Mouse (Mus musculus) MEL (cell line): ENCODE data around the gene Nlrp1b. TPM values are rescaled to one million over a fixed set of nuclear protein-coding genes. Genes with fewer than 3 reads are reported as not detected.

Experiments used
- DNase-seq: peaks from one replicate; pipeline ENCODE4 v3.0.0; 2011; ENCODE audit warnings: low read depth, low spot score
- H3K27ac ChIP-seq: 2 replicates; pipeline ENCODE4 v1.5.1; 2012; ENCODE audit warnings: low read depth, mild to moderate bottlenecking, control low read depth, low read length, moderate library complexity; ENCODE audit not compliant: control insufficient read depth
- H3K27me3 ChIP-seq, 2 experiments: fragments of 150-350 bp in 1 of 2; sonication (generic) in 1 of 2; 2 replicates each; pipeline ENCODE4 v1.6.1; 2012; ENCODE audit warnings: low read length in 2 of 2, mild to moderate bottlenecking in 2 of 2, improper control_type of control experiment in 1 of 2, moderate library complexity in 1 of 2; ENCODE audit not compliant: insufficient read depth in 2 of 2, control insufficient read depth in 1 of 2
- H3K36me3 ChIP-seq, 2 experiments: 2 replicates each; pipeline ENCODE4 v1.6.1; 2012 to 2014; ENCODE audit warnings: low read length in 2 of 2, improper control_type of control experiment in 1 of 2, inconsistent platforms in 1 of 2, mild to moderate bottlenecking in 1 of 2; ENCODE audit not compliant: insufficient read depth in 2 of 2, control insufficient read depth in 1 of 2
- H3K4me1 ChIP-seq, 2 experiments: fragments of 150-350 bp in 1 of 2; sonication (generic) in 1 of 2; 2 replicates each; pipeline ENCODE4 v1.6.1; 2012; ENCODE audit warnings: low read length in 2 of 2, improper control_type of control experiment in 1 of 2, mild to moderate bottlenecking in 1 of 2; ENCODE audit not compliant: insufficient read depth in 2 of 2, control insufficient read depth in 1 of 2
- H3K4me3 ChIP-seq, 2 experiments: fragments of 150-350 bp in 1 of 2; sonication (generic) in 1 of 2; 2 replicates each; pipeline ENCODE4 v1.5.1; 2012; ENCODE audit warnings: low read depth in 2 of 2, low read length in 2 of 2, mild to moderate bottlenecking in 2 of 2, moderate library complexity in 2 of 2, control low read depth in 1 of 2, improper control_type of control experiment in 1 of 2; ENCODE audit not compliant: control insufficient read depth in 1 of 2, insufficient read depth in 1 of 2
- H3K79me2 ChIP-seq: 2 replicates; pipeline ENCODE4 v1.6.1; 2012; ENCODE audit warnings: mild to moderate bottlenecking, low read length, moderate library complexity; ENCODE audit not compliant: control insufficient read depth, poor library complexity, insufficient read depth
- H3K9ac ChIP-seq: 2 replicates; pipeline ENCODE4 v1.6.1; 2012; ENCODE audit warnings: low read depth, mild to moderate bottlenecking, control low read depth, low read length, moderate library complexity; ENCODE audit not compliant: control insufficient read depth, poor library complexity, severe bottlenecking
- H3K9me3 ChIP-seq: fragments of 150-350 bp; sonication (generic); replicated peaks from 2 replicates; pipeline ENCODE4 v1.6.1; 2012; ENCODE audit warnings: mild to moderate bottlenecking, low read length, improper control_type of control experiment, moderate library complexity; ENCODE audit not compliant: insufficient read depth
- CHD1 ChIP-seq: IDR thresholded peaks from 2 replicates; pipeline ENCODE4 v1.6.1; 2012; ENCODE audit warnings: low read depth, mild to moderate bottlenecking, inconsistent platforms, low read length, improper control_type of control experiment
- E2F4 ChIP-seq: IDR thresholded peaks from 2 replicates; pipeline ENCODE4 v1.6.1; 2011; ENCODE audit warnings: low read depth, low read length, improper control_type of control experiment, borderline replicate concordance
- GABPA ChIP-seq: IDR thresholded peaks from 2 replicates; pipeline ENCODE4 v1.6.1; 2012; ENCODE audit warnings: low read depth, mild to moderate bottlenecking, inconsistent platforms, low read length, improper control_type of control experiment, moderate library complexity
- GATA1 ChIP-seq: IDR thresholded peaks from 2 replicates; pipeline ENCODE4 v1.6.1; 2011; ENCODE audit warnings: low read depth, low read length, improper control_type of control experiment
- HCFC1 ChIP-seq: IDR thresholded peaks from 2 replicates; pipeline ENCODE4 v1.6.1; 2012; ENCODE audit warnings: low read depth, mild to moderate bottlenecking, inconsistent platforms, low read length, improper control_type of control experiment, moderate library complexity
- KAT2A ChIP-seq: conservative IDR thresholded peaks from 2 replicates; pipeline ENCODE4 v1.6.1; 2012; ENCODE audit warnings: low read depth, low read length, improper control_type of control experiment, inconsistent platforms
- MAX ChIP-seq: IDR thresholded peaks from 2 replicates; pipeline ENCODE4 v1.6.1; 2011; ENCODE audit warnings: low read length, improper control_type of control experiment
- MEF2A ChIP-seq: IDR thresholded peaks from 2 replicates; pipeline ENCODE4 v1.6.1; 2014; ENCODE audit warnings: low read depth, mild to moderate bottlenecking, inconsistent platforms, low read length, improper control_type of control experiment; ENCODE audit not compliant: poor library complexity, insufficient replicate concordance, severe bottlenecking; ENCODE audit errors: extremely low read depth
- MXI1 ChIP-seq: IDR thresholded peaks from 2 replicates; pipeline ENCODE4 v1.6.1; 2011; ENCODE audit warnings: mild to moderate bottlenecking, low read depth, low read length, improper control_type of control experiment
- MYB ChIP-seq: IDR thresholded peaks from 2 replicates; pipeline ENCODE4 v1.6.1; 2011; ENCODE audit warnings: mild to moderate bottlenecking, low read depth, low read length, improper control_type of control experiment
- MYC ChIP-seq: IDR thresholded peaks from 2 replicates; pipeline ENCODE4 v1.6.1; 2011; ENCODE audit warnings: low read depth, mild to moderate bottlenecking, low read length, improper control_type of control experiment, moderate library complexity
- NRF1 ChIP-seq: IDR thresholded peaks from 2 replicates; pipeline ENCODE4 v1.6.1; 2014; ENCODE audit warnings: low read depth, mild to moderate bottlenecking, inconsistent platforms, low read length, improper control_type of control experiment, moderate library complexity; ENCODE audit not compliant: poor library complexity, insufficient read depth, severe bottlenecking
- POLR2A ChIP-seq, 2 experiments: IDR thresholded peaks; 2 replicates each; pipeline ENCODE4 v1.6.1; 2011 to 2012; ENCODE audit warnings: low read length in 2 of 2, mild to moderate bottlenecking in 2 of 2, control low read depth in 1 of 2, improper control_type of control experiment in 1 of 2, low read depth in 1 of 2, moderate library complexity in 1 of 2; ENCODE audit not compliant: control insufficient read depth in 1 of 2, insufficient read depth in 1 of 2, poor library complexity in 1 of 2
- POLR2AphosphoS2 ChIP-seq: IDR thresholded peaks from 2 replicates; pipeline ENCODE4 v1.6.1; 2011; ENCODE audit warnings: low read length, improper control_type of control experiment
- RCOR1 ChIP-seq: IDR thresholded peaks from 2 replicates; pipeline ENCODE4 v1.6.1; 2012; ENCODE audit warnings: low read depth, mild to moderate bottlenecking, inconsistent platforms, low read length, improper control_type of control experiment
- SMC3 ChIP-seq: IDR thresholded peaks from 2 replicates; pipeline ENCODE4 v1.6.1; 2011; ENCODE audit warnings: low read depth, low read length, improper control_type of control experiment
- TAL1 ChIP-seq: IDR thresholded peaks from 2 replicates; pipeline ENCODE4 v1.6.1; 2012; ENCODE audit warnings: mild to moderate bottlenecking, inconsistent platforms, low read length, moderate library complexity, mixed read lengths
- TBP ChIP-seq: IDR thresholded peaks from 2 replicates; pipeline ENCODE4 v1.8.0; 2011; ENCODE audit warnings: low read depth, low read length, improper control_type of control experiment
- UBTF ChIP-seq: IDR thresholded peaks from 2 replicates; pipeline ENCODE4 v1.6.1; 2012; ENCODE audit warnings: low read depth, mild to moderate bottlenecking, inconsistent platforms, low read length, improper control_type of control experiment, moderate library complexity, borderline replicate concordance; ENCODE audit not compliant: insufficient read depth
- USF1 ChIP-seq: IDR thresholded peaks from 2 replicates; pipeline ENCODE4 v1.6.1; 2014; ENCODE audit warnings: low read depth, mild to moderate bottlenecking, inconsistent platforms, low read length, improper control_type of control experiment, moderate library complexity
- USF2 ChIP-seq, 2 experiments: IDR thresholded peaks; 2 replicates each; pipeline ENCODE4 v1.6.1; 2011 to 2012; ENCODE audit warnings: improper control_type of control experiment in 2 of 2, low read length in 2 of 2, borderline replicate concordance in 1 of 2, inconsistent platforms in 1 of 2, low read depth in 1 of 2, mild to moderate bottlenecking in 1 of 2; ENCODE audit not compliant: insufficient read depth in 1 of 2
- ZC3H11A ChIP-seq: IDR thresholded peaks from 2 replicates; pipeline ENCODE4 v1.6.1; 2012; ENCODE audit warnings: low read depth, mild to moderate bottlenecking, inconsistent platforms, low read length, improper control_type of control experiment
- ZMIZ1 ChIP-seq: IDR thresholded peaks from 2 replicates; pipeline ENCODE4 v1.6.1; 2012; ENCODE audit warnings: low read depth, mild to moderate bottlenecking, inconsistent platforms, low read length, improper control_type of control experiment, moderate library complexity
- polyA plus RNA-seq, 2 experiments: library from polyadenylated mRNA; stranded (reverse) in 1 of 2; unstranded in 1 of 2; fragments of >175 nt in 1 of 2; fragments of >200 nt in 1 of 2; gene quantifications; 2 replicates each; pipeline versions ENCODE4 v1.2.1 to v1.2.4; 2012; ENCODE audit warnings: low replicate concordance in 2 of 2, low read depth in 1 of 2; ENCODE audit not compliant: insufficient read length in 2 of 2, insufficient read depth in 1 of 2, missing spikeins in 1 of 2
- total RNA-seq: library from RNA; depleted of rRNA; stranded (reverse); fragments of 300-350 nt; gene quantifications from 2 replicates; pipeline ENCODE4 v1.2.3, GENCODE M21; 2012; rRNA removed

Gene Nlrp1b
- total RNA-seq, result not detected in 2 replicates
- not detected for polyA plus RNA-seq

GRCm38 (mm10) chr11:71230684-71231480 is at the start of gene Nlrp1b:
Gene Nlrp1b (minus strand): TSS chr11:71230733.
- DNase-seq, result no peak
- TF ChIP-seq USF1 (no peak), MEF2A (no peak), UBTF (no peak), TAL1 (no peak), TBP (no peak), POLR2A (IDR thresholded peaks at IDR 0.05; ENCODE audit: control insufficient read depth in 1 of 2, insufficient read depth in 1 of 2, low read depth in 1 of 2, low read length in 2 of 2, poor library complexity in 1 of 2) (no peak)
- H3K27me3 ChIP-seq, result no peaks in the 10 kb centered on the region
- H3K4me3 ChIP-seq, result no peak within 1 kb of the TSS
- H3K9me3 ChIP-seq, result no peaks in the 10 kb centered on the region
- no peaks in the 10 kb centered on the region for H3K36me3 ChIP-seq
- H3K27ac ChIP-seq, result no peak within 1 kb of the TSS
- H3K79me2 ChIP-seq, result no peaks in the 10 kb centered on the region
- no peak within 1 kb of the TSS for H3K9ac ChIP-seq
- H3K4me1 ChIP-seq, result no peaks in the 10 kb centered on the region

DNA sequence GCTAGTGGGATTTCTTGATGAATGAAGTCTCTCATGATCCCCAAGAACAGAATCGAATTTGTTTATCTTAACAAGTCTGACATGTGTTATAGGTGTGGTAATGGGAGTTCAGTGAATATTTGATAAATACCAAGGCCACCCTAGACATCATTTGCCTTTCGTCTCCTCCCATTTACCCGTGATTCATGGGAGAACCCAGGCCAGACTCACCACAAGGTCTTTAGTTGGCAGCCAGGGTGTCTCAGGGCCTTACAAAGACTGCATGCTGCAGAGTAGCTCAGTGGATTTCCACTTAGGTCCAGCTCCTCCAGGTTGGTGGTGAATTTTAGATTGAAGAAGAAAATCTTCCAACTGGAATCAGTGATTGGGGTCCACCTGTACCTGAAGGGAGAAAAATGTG is 30.5 kb upstream of the Nlrp1b start:
- H3K27me3 ChIP-seq, result no peaks in the 10 kb centered on the region
- no peaks in the 10 kb centered on the region for H3K4me1 ChIP-seq
- no peak overlapping the region for H3K4me3 ChIP-seq
- no peaks in the 10 kb centered on the region for H3K36me3 ChIP-seq
- no peaks in the 10 kb centered on the region for H3K9me3 ChIP-seq
- no peak for DNase-seq
- no peak overlapping the region for H3K27ac ChIP-seq
- no peak overlapping the region for H3K9ac ChIP-seq
- no peak for TF ChIP-seq MYB
- TF ChIP-seq KAT2A, result no peak
- no peak for TF ChIP-seq ZC3H11A
- no peak for TF ChIP-seq POLR2AphosphoS2
- TF ChIP-seq MXI1, result no peak
- TF ChIP-seq USF1, result no peak
- no peak for TF ChIP-seq ZMIZ1
- TF ChIP-seq E2F4, result no peak
- no peak for TF ChIP-seq GATA1
- TF ChIP-seq USF2 (IDR thresholded peaks at IDR 0.05; ENCODE audit: borderline replicate concordance in 1 of 2, insufficient read depth in 1 of 2, low read depth in 1 of 2, low read length in 2 of 2), result no peak
- no peak for TF ChIP-seq SMC3
- no peak for TF ChIP-seq MYC
- TF ChIP-seq RCOR1, result no peak
- TF ChIP-seq GABPA, result no peak
- TF ChIP-seq NRF1, result no peak
- TF ChIP-seq HCFC1, result no peak
- TF ChIP-seq CHD1, result no peak
- no peak for TF ChIP-seq MAX
- no peak for TF ChIP-seq TAL1
- no peaks in the 10 kb centered on the region for H3K79me2 ChIP-seq
